8 mouse cellular contexts compared by ENCODE assay signal in the genomic region with DNA sequence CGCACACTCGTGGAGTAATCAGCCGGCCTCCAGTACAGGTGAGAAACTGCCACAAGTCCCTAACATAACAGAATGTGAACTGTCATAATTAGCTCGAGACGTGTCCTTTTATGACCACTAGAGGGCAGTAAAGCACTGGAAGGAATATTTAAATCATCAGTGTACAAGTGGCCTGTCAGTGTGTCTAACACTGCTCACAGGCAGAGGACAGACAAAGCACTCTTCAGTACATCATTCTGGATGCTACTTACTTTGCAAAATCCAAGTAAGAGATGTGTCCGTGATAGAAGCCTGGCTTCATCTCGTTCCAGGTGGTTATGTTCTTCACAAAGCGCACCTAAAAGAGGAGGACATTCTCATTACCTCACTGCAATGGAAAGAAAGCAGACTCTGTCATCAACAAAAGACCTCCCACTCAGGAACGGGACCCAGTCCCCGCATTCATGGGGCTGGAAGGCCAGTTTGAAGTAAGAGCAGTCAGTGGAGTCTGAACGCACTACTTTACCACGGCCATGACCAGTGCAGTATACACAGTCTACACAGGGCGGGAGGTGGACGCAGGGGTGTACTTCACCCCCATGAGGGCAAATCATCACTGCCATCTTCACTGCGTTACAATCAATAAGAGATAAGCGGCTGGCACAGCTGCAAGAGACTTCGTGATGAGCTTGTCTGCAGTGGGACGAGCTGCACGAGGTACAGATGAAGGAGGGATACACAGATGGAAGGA.
DNase-seq lines count a peak whose midpoint lies in the region; ATAC-seq and TF ChIP-seq lines count a peak whose summit lies in the region.

No protein-coding gene starts in this region.

- H3K36me3 ChIP-seq in MEL (ENCODE audit: control insufficient read depth in 1 of 2, insufficient read depth in 2 of 2, low read length in 2 of 2) = peaks cover 0 to 2% of the 10 kb centered on the region in 2 experiments; a peak in 2 of 4 replicates
- H3K36me3 ChIP-seq in heart, embryonic 14.5 days (ENCODE audit: control insufficient read depth, insufficient read depth, low read length) = peaks cover 5% of the 10 kb centered on the region; the same call in 1 of the 2 replicates
- H3K36me3 ChIP-seq in kidney, embryonic 16.5 days (ENCODE audit: insufficient read depth, low read length) = no peaks in the 10 kb centered on the region; the same call in 1 of the 2 replicates
- no peaks in the 10 kb centered on the region for H3K36me3 ChIP-seq in lung, embryonic 16.5 days (ENCODE audit: control insufficient read depth, insufficient read depth, low read length)

- TF ChIP-seq POLR2A in MEL (IDR thresholded peaks at IDR 0.05; ENCODE audit: control insufficient read depth in 1 of 2, insufficient read depth in 1 of 2, low read depth in 1 of 2, low read length in 2 of 2, poor library complexity in 1 of 2) = no peak
- no peak for TF ChIP-seq POLR2A in cortical plate, adult 2 months (IDR thresholded peaks at IDR 0.05; ENCODE audit: extremely low read depth, insufficient read depth, low read length)

- peak; percentile 56; the same call in 1 of the 2 replicates for ATAC-seq in heart, embryonic 14.5 days (ENCODE audit: insufficient number of reproducible peaks, insufficient read depth, low FRiP score, low read depth)
- peak; percentile 86 for ATAC-seq in kidney, embryonic 16.5 days (ENCODE audit: low FRiP score, low TSS enrichment)
- peak; percentile 79 for ATAC-seq in lung, embryonic 16.5 days (ENCODE audit: low read depth)

- no peak overlapping the region for H3K27ac ChIP-seq in MEL (ENCODE audit: control insufficient read depth, low read depth, low read length)
- H3K27ac ChIP-seq in cortical plate, adult 2 months (ENCODE audit: insufficient read depth, low read length) = no peak overlapping the region
- H3K27ac ChIP-seq in heart, embryonic 14.5 days (replicated peaks in 1 of 2; ENCODE audit: control insufficient read depth in 1 of 2, insufficient read depth in 1 of 2, low read depth in 2 of 2, low read length in 2 of 2) = no peak overlapping the region
- H3K27ac ChIP-seq in kidney, embryonic 16.5 days (ENCODE audit: low read length) = no peak overlapping the region
- H3K27ac ChIP-seq in lung, embryonic 16.5 days (ENCODE audit: low read length) = no peak overlapping the region

- TF ChIP-seq RAD21 in MEL (IDR thresholded peaks at IDR 0.05; ENCODE audit: low read depth, low read length) = peak; percentile 87

- H3K27me3 ChIP-seq in MEL (ENCODE audit: control insufficient read depth in 1 of 2, insufficient read depth in 2 of 2, low read length in 2 of 2) = no peaks in the 10 kb centered on the region
- no peaks in the 10 kb centered on the region for H3K27me3 ChIP-seq in heart, embryonic 14.5 days (ENCODE audit: control insufficient read depth, insufficient read depth, low read length)
- no peaks in the 10 kb centered on the region for H3K27me3 ChIP-seq in kidney, embryonic 16.5 days (ENCODE audit: insufficient read depth, low read length)
- no peaks in the 10 kb centered on the region for H3K27me3 ChIP-seq in lung, embryonic 16.5 days (ENCODE audit: control insufficient read depth, insufficient read depth, low read depth, low read length)

- H3K9me3 ChIP-seq in MEL (replicated peaks; ENCODE audit: insufficient read depth, low read length) = no peaks in the 10 kb centered on the region
- H3K9me3 ChIP-seq in heart, embryonic 14.5 days (ENCODE audit: control insufficient read depth, low read length) = no peaks in the 10 kb centered on the region
- no peaks in the 10 kb centered on the region for H3K9me3 ChIP-seq in kidney, embryonic 16.5 days (ENCODE audit: low read length)
- no peaks in the 10 kb centered on the region for H3K9me3 ChIP-seq in lung, embryonic 16.5 days (ENCODE audit: control insufficient read depth, low read length)

- H3K9ac ChIP-seq in MEL (ENCODE audit: control insufficient read depth, low read depth, low read length, poor library complexity, severe bottlenecking) = no peak overlapping the region
- no peak overlapping the region for H3K9ac ChIP-seq in heart, embryonic 14.5 days (ENCODE audit: low read length)
- H3K9ac ChIP-seq in kidney, embryonic 16.5 days (replicated peaks; ENCODE audit: low read length) = no peak overlapping the region
- no peak overlapping the region for H3K9ac ChIP-seq in lung, embryonic 16.5 days (ENCODE audit: low read length)

- no peak overlapping the region for H3K4me3 ChIP-seq in MEL (ENCODE audit: control insufficient read depth in 1 of 2, insufficient read depth in 1 of 2, low read depth in 2 of 2, low read length in 2 of 2)
- H3K4me3 ChIP-seq in cortical plate, adult 2 months (ENCODE audit: insufficient read depth, low read length) = no peak overlapping the region
- H3K4me3 ChIP-seq in heart, embryonic 14.5 days (ENCODE audit: control insufficient read depth in 1 of 2, insufficient read depth in 1 of 2, low read depth in 1 of 2, low read length in 2 of 2) = no peak overlapping the region
- no peak overlapping the region for H3K4me3 ChIP-seq in kidney, embryonic 16.5 days (ENCODE audit: low read length)
- H3K4me3 ChIP-seq in lung, embryonic 16.5 days (ENCODE audit: low read length) = no peak overlapping the region

- peak; percentile 20 to 93 (median 93); a peak in 5 of 6 replicates for TF ChIP-seq CTCF in MEL (IDR thresholded peaks at IDR 0.05 in 2 of 3, conservative IDR thresholded peaks at IDR 0.05 in 1 of 3; ENCODE audit: control insufficient read depth in 1 of 3, insufficient read depth in 1 of 3, low read depth in 2 of 3, low read length in 3 of 3, poor library complexity in 1 of 3, severe bottlenecking in 1 of 3)
- TF ChIP-seq CTCF in cortical plate, adult 2 months (IDR thresholded peaks at IDR 0.05; ENCODE audit: extremely low read depth, insufficient read depth, low read length) = peak; percentile 60

- 47% methylated on average over 19 of the region's 19 CpGs for WGBS in heart, embryonic 14.5 days
- 68% methylated on average over 19 of the region's 19 CpGs for WGBS in kidney, embryonic 16.5 days
- WGBS in lung, embryonic 16.5 days = 52% methylated on average over 19 of the region's 19 CpGs

- H3K4me2 ChIP-seq in heart, embryonic 14.5 days (ENCODE audit: low read length) = no peak overlapping the region
- no peak overlapping the region for H3K4me2 ChIP-seq in kidney, embryonic 16.5 days (replicated peaks; ENCODE audit: low read depth, low read length)
- H3K4me2 ChIP-seq in lung, embryonic 16.5 days (ENCODE audit: low read depth, low read length) = no peak overlapping the region

- no peaks in the 10 kb centered on the region for H3K79me2 ChIP-seq in MEL (ENCODE audit: control insufficient read depth, insufficient read depth, low read length, poor library complexity)

- no peak for TF ChIP-seq EP300 in MEL (IDR thresholded peaks at IDR 0.05; ENCODE audit: low read depth in 1 of 2, low read length in 2 of 2)

- peak; percentile 45 for DNase-seq in adrenal gland, postnatal 14 days
- DNase-seq in adrenal gland, postnatal 4 days (ENCODE audit: low spot score in 2 of 2) = no peak
- DNase-seq in MEL (ENCODE audit: low read depth, low spot score) = peak; percentile 77
- DNase-seq in retina, postnatal 1 day = peak; percentile 89

- H3K4me1 ChIP-seq in MEL (ENCODE audit: control insufficient read depth in 1 of 2, insufficient read depth in 2 of 2, low read length in 2 of 2) = no peaks in the 10 kb centered on the region
- peaks cover 3% of the 10 kb centered on the region; the same call in 1 of the 2 replicates for H3K4me1 ChIP-seq in cortical plate, adult 2 months (ENCODE audit: control insufficient read depth, insufficient read depth, low read length)
- peaks cover 3 to 4% of the 10 kb centered on the region in 2 experiments; a peak in 1 of 4 replicates for H3K4me1 ChIP-seq in heart, embryonic 14.5 days (ENCODE audit: control insufficient read depth in 2 of 2, insufficient read depth in 2 of 2, low read length in 2 of 2)
- no peaks in the 10 kb centered on the region for H3K4me1 ChIP-seq in kidney, embryonic 16.5 days (ENCODE audit: insufficient read depth, low read length)
- 0 out of 2 replicates have a peak, but pooled peaks cover 4% of the 10 kb centered on the region for H3K4me1 ChIP-seq in lung, embryonic 16.5 days (replicated peaks; ENCODE audit: control insufficient read depth, insufficient read depth, low read length)

TF ChIP-seq in MEL, 35 proteins besides CTCF, POLR2A, EP300 and RAD21 (continues in another document):
- TF ChIP-seq MAFK (IDR thresholded peaks at IDR 0.05; ENCODE audit: borderline replicate concordance, low read depth, low read length) (no peak), ZC3H11A (IDR thresholded peaks at IDR 0.05; ENCODE audit: low read depth, low read length) (peak; percentile 61), E2F4 (IDR thresholded peaks at IDR 0.05; ENCODE audit: borderline replicate concordance, low read depth, low read length) (no peak), TBP (IDR thresholded peaks at IDR 0.05; ENCODE audit: low read depth, low read length) (no peak), KAT2A (conservative IDR thresholded peaks at IDR 0.05; ENCODE audit: low read depth, low read length) (no peak), TAL1 (IDR thresholded peaks at IDR 0.05; ENCODE audit: low read length) (no peak), CHD2 (IDR thresholded peaks at IDR 0.05; ENCODE audit: low read length) (no peak), ZMIZ1 (IDR thresholded peaks at IDR 0.05; ENCODE audit: low read depth, low read length) (no peak), SMC3 (IDR thresholded peaks at IDR 0.05; ENCODE audit: low read depth, low read length) (peak; percentile 82), MYC (IDR thresholded peaks at IDR 0.05; ENCODE audit: low read depth, low read length) (no peak), MEF2A (IDR thresholded peaks at IDR 0.05; ENCODE audit: extremely low read depth, insufficient replicate concordance, low read depth, low read length, poor library complexity, severe bottlenecking) (no peak), USF1 (IDR thresholded peaks at IDR 0.05; ENCODE audit: low read depth, low read length) (no peak), UBTF (IDR thresholded peaks at IDR 0.05; ENCODE audit: borderline replicate concordance, insufficient read depth, low read depth, low read length) (no peak), NRF1 (IDR thresholded peaks at IDR 0.05; ENCODE audit: insufficient read depth, low read depth, low read length, poor library complexity, severe bottlenecking) (no peak), JUND (IDR thresholded peaks at IDR 0.05; ENCODE audit: low read depth, low read length) (no peak), HCFC1 (IDR thresholded peaks at IDR 0.05; ENCODE audit: low read depth, low read length) (no peak), SIN3A (IDR thresholded peaks at IDR 0.05; ENCODE audit: low read length) (peak; percentile 50; the same call in 1 of the 2 replicates), MAX (IDR thresholded peaks at IDR 0.05; ENCODE audit: low read length) (no peak), POLR2AphosphoS2 (IDR thresholded peaks at IDR 0.05; ENCODE audit: low read length) (no peak), TCF12 (IDR thresholded peaks at IDR 0.05; ENCODE audit: low read depth, low read length) (no peak), MXI1 (IDR thresholded peaks at IDR 0.05; ENCODE audit: low read depth, low read length) (no peak), ZKSCAN1 (IDR thresholded peaks at IDR 0.05; ENCODE audit: low read depth, low read length) (no peak)

Comparison
In these comparisons a context has a peak if more than half of its experiments do, and no peak if none do; other contexts are left out.
1. DNase-seq: peak in adrenal gland, postnatal 14 days (single experiment), MEL (single experiment) and retina, postnatal 1 day (single experiment); none in adrenal gland, postnatal 4 days (0 of 2).
2. Peak in every context shown above with its lines, with median percentiles within 50 percentile points of each other: ATAC-seq.